Mouse (Mus musculus) liver, embryonic 16.5 days (tissue): Measurements from ENCODE around the gene Cdh4. TPM values are rescaled to one million over a fixed set of nuclear protein-coding genes. Genes with fewer than 3 reads are reported as not detected.

ENCODE experiments used
- ATAC-seq: fragments of 200-750 bp; cut with Nextera tagmentation; 2 replicates; pipeline ENCODE4 v1.8.0; 2017; ENCODE audit warnings: low read depth, mild to moderate bottlenecking, moderate number of reproducible peaks, moderate library complexity
- H3K27ac ChIP-seq: fragments of 300-500 bp; sonication (generic); 2 replicates; pipeline ENCODE4 v1.5.1; 2014; ENCODE audit warnings: mild to moderate bottlenecking, low read length
- H3K27me3 ChIP-seq: fragments of 300-500 bp; sonication (generic); 2 replicates; pipeline ENCODE4 v1.6.1; 2014; ENCODE audit warnings: low read depth, low read length, mixed read lengths; ENCODE audit not compliant: control insufficient read depth, insufficient read depth
- H3K36me3 ChIP-seq: fragments of 300-500 bp; sonication (generic); 2 replicates; pipeline ENCODE4 v1.6.1; 2014; ENCODE audit warnings: mild to moderate bottlenecking; ENCODE audit not compliant: control insufficient read depth, insufficient read depth
- H3K4me1 ChIP-seq: fragments of 300-500 bp; sonication (generic); 2 replicates; pipeline ENCODE4 v1.6.1; 2014; ENCODE audit warnings: low read depth, low read length, mixed read lengths; ENCODE audit not compliant: control insufficient read depth
- H3K4me2 ChIP-seq: fragments of 300-500 bp; sonication (generic); 2 replicates; pipeline ENCODE4 v1.6.1; 2014; ENCODE audit warnings: low read depth, low read length, mixed read lengths
- H3K4me3 ChIP-seq: fragments of 300-500 bp; sonication (generic); 2 replicates; pipeline ENCODE4 v1.5.1; 2014; ENCODE audit warnings: low read depth, mild to moderate bottlenecking, low read length
- H3K9ac ChIP-seq: fragments of 300-500 bp; sonication (generic); 2 replicates; pipeline ENCODE4 v1.6.1; 2014; ENCODE audit warnings: low read depth, low read length
- H3K9me3 ChIP-seq: fragments of 300-500 bp; sonication (generic); replicated peaks from 2 replicates; pipeline ENCODE4 v1.6.1; 2016; ENCODE audit warnings: low read length; ENCODE audit not compliant: control insufficient read depth
- WGBS: fragments of 180-500 bp; shearing (Covaris S2); extraction: QIAGEN DNeasy Blood & Tissue Kit; methylation state at CpG from one replicate; pipeline ENCODE4 v1.1.7; 2014; ENCODE audit not compliant: insufficient replicate concordance; 5-methylcytosine and 5-hydroxymethylcytosine counted together
- polyA plus RNA-seq: library from polyadenylated mRNA; unstranded; fragments of >200 nt; fragmentation: Nextera tagmentation; extraction: Ambion mirVana; gene quantifications from 2 replicates; pipeline ENCODE4 v1.2.1, GENCODE M21; 2015

The Cdh4 gene
- polyA plus RNA-seq, 1 experiment from 2014 or later: 0.40 TPM

GRCm38 (mm10) chr2:179522141-179522540, 79.9 kb downstream of the Cdh4 start:
- ATAC-seq: no peak
- no peak overlapping the region for H3K4me2 ChIP-seq
- 51% methylated on average over 8 of the region's 8 CpGs for WGBS
- no peak overlapping the region for H3K27ac ChIP-seq
- no peaks in the 10 kb centered on the region for H3K4me1 ChIP-seq
- H3K9ac ChIP-seq: no peak overlapping the region
- H3K27me3 ChIP-seq: no peaks in the 10 kb centered on the region
- H3K36me3 ChIP-seq: no peaks in the 10 kb centered on the region
- no peak overlapping the region for H3K4me3 ChIP-seq
- no peaks in the 10 kb centered on the region for H3K9me3 ChIP-seq

GRCm38 (mm10) chr2:179526976-179527375, 84.7 kb downstream of the Cdh4 start:
- no peak overlapping the region for H3K9ac ChIP-seq
- H3K4me3 ChIP-seq: no peak overlapping the region
- H3K4me2 ChIP-seq: no peak overlapping the region
- 54% methylated on average over 7 of the region's 7 CpGs for WGBS
- H3K4me1 ChIP-seq: no peaks in the 10 kb centered on the region
- no peak for ATAC-seq
- no peaks in the 10 kb centered on the region for H3K9me3 ChIP-seq
- no peak overlapping the region for H3K27ac ChIP-seq
- H3K36me3 ChIP-seq: no peaks in the 10 kb centered on the region
- H3K27me3 ChIP-seq: no peaks in the 10 kb centered on the region

- Histone ChIP-seq H3K9ac (no peak overlapping the region), H3K36me3 (no peaks in the 10 kb centered on the region), H3K4me3 (no peak overlapping the region), H3K4me1 (no peaks in the 10 kb centered on the region), H3K4me2 (no peak overlapping the region), H3K9me3 (no peaks in the 10 kb centered on the region), H3K27ac (no peak overlapping the region), H3K27me3 (no peaks in the 10 kb centered on the region)
- no peak for ATAC-seq
- 59% methylated on average over 7 of the region's 7 CpGs for WGBS
Measured at GRCm38 (mm10) chr2:179530436-179531040, 88.3 kb downstream of the Cdh4 start.

- Histone ChIP-seq H3K27me3 (no peaks in the 10 kb centered on the region), H3K9me3 (no peaks in the 10 kb centered on the region), H3K36me3 (no peaks in the 10 kb centered on the region), H3K27ac (no peak overlapping the region), H3K9ac (no peak overlapping the region), H3K4me2 (no peak overlapping the region), H3K4me3 (no peak overlapping the region), H3K4me1 (no peaks in the 10 kb centered on the region)
- no peak for ATAC-seq
- 53% methylated on average over 6 of the region's 6 CpGs for WGBS
Measured at GRCm38 (mm10) chr2:179533196-179533595, 91.0 kb downstream of the Cdh4 start.

GRCm38 (mm10) chr2:179533881-179534280, 91.7 kb downstream of the Cdh4 start:
- no peaks in the 10 kb centered on the region for H3K9me3 ChIP-seq
- H3K4me1 ChIP-seq: no peaks in the 10 kb centered on the region
- H3K4me2 ChIP-seq: no peak overlapping the region
- H3K9ac ChIP-seq: no peak overlapping the region
- H3K27me3 ChIP-seq: no peaks in the 10 kb centered on the region
- WGBS: 44% methylated on average over 2 of the region's 2 CpGs
- no peak for ATAC-seq
- no peak overlapping the region for H3K4me3 ChIP-seq
- no peak overlapping the region for H3K27ac ChIP-seq
- no peaks in the 10 kb centered on the region for H3K36me3 ChIP-seq

GRCm38 (mm10) chr2:179535204-179535603, 93.0 kb downstream of the Cdh4 start:
- H3K4me1 ChIP-seq: no peaks in the 10 kb centered on the region
- no peak overlapping the region for H3K9ac ChIP-seq
- no peak overlapping the region for H3K4me3 ChIP-seq
- 18% methylated on average over 6 of the region's 6 CpGs for WGBS
- no peaks in the 10 kb centered on the region for H3K27me3 ChIP-seq
- no peak for ATAC-seq
- H3K9me3 ChIP-seq: no peaks in the 10 kb centered on the region
- H3K36me3 ChIP-seq: no peaks in the 10 kb centered on the region
- H3K27ac ChIP-seq: no peak overlapping the region
- no peak overlapping the region for H3K4me2 ChIP-seq

GRCm38 (mm10) chr2:179536762-179537161, 94.5 kb downstream of the Cdh4 start:
- ATAC-seq: no peak
- H3K27ac ChIP-seq: no peak overlapping the region
- no peak overlapping the region for H3K4me3 ChIP-seq
- H3K9ac ChIP-seq: no peak overlapping the region
- no peaks in the 10 kb centered on the region for H3K36me3 ChIP-seq
- no peaks in the 10 kb centered on the region for H3K9me3 ChIP-seq
- H3K4me1 ChIP-seq: no peaks in the 10 kb centered on the region
- no peaks in the 10 kb centered on the region for H3K27me3 ChIP-seq
- WGBS: 25% methylated on average over 2 of the region's 2 CpGs
- no peak overlapping the region for H3K4me2 ChIP-seq

GRCm38 (mm10) chr2:179537390-179537789, 95.2 kb downstream of the Cdh4 start:
- H3K9ac ChIP-seq: no peak overlapping the region
- no peak overlapping the region for H3K4me3 ChIP-seq
- H3K4me2 ChIP-seq: no peak overlapping the region
- H3K27ac ChIP-seq: no peak overlapping the region
- no peak for ATAC-seq
- no peaks in the 10 kb centered on the region for H3K36me3 ChIP-seq
- H3K4me1 ChIP-seq: no peaks in the 10 kb centered on the region
- WGBS: 13% methylated on average over 19 of the region's 19 CpGs
- no peaks in the 10 kb centered on the region for H3K27me3 ChIP-seq
- no peaks in the 10 kb centered on the region for H3K9me3 ChIP-seq

- H3K36me3 ChIP-seq: no peaks in the 10 kb centered on the region
- no peaks in the 10 kb centered on the region for H3K4me1 ChIP-seq
- H3K9me3 ChIP-seq: no peaks in the 10 kb centered on the region
- H3K27ac ChIP-seq: no peak overlapping the region
- no peak overlapping the region for H3K4me2 ChIP-seq
- H3K9ac ChIP-seq: no peak overlapping the region
- H3K4me3 ChIP-seq: no peak overlapping the region
- no peaks in the 10 kb centered on the region for H3K27me3 ChIP-seq
- 35% methylated on average over 3 of the region's 3 CpGs for WGBS
- no peak for ATAC-seq
Measured at GRCm38 (mm10) chr2:179537800-179538450, 95.7 kb downstream of the Cdh4 start.
